Mouse (Mus musculus): ENCODE results near the gene Kcnk6. TPM values are rescaled to one million over a fixed set of nuclear protein-coding genes. Genes with fewer than 3 reads are reported as not detected.

Gene Kcnk6
- polyA plus RNA-seq, 1 experiment from 2014 or later, result 1.7 TPM

DNA sequence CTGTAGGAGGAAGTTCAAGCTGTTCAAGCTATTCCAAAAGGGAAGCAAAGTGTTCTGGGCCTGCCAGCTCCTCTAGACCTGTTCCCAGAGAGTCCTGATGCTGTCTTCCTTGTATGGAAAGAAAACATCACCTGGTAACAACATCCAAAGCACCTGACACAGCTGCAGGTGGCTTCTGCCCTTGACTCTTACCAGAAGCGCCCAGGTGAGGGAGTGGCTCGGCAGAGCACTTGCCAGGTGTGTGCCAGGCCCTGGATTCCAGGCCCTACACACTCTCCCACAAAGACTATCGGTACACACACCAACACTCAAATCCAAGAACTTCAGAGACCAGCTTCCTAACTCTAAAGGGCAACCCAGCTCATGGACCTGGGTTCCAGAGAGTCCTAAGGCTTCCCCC is 31.5 kb upstream of the Kcnk6 start:
- no peaks in the 10 kb centered on the region for H3K9me3 ChIP-seq
- 77% methylated on average over 3 of the region's 3 CpGs for WGBS
- ATAC-seq (ENCODE audit: extremely low read depth, insufficient number of reproducible peaks, low FRiP score, low TSS enrichment), result no peak

DNA sequence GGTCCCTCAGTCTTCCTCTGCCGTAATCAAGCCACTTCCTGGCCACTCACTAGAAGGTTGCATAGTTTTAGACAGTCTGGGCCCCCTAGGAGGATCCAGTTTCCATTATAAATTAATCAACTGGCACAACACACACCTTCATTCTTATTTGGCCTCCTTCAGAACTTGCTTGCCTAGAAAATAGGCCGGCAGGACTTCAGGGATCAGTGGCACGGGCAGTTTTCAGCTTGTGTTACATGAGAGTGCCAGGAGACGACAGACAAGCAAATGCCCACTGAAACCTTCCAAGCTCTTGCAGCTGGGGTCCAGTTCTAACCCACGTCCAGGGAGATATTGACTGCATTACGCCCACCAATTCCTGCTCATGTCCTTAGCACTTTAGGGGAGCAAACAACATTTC is 29.8 kb upstream of the Kcnk6 start:
- Histone ChIP-seq H3K4me1 (peaks cover 45% of the 10 kb centered on the region), H3K9me3 (no peaks in the 10 kb centered on the region), H3K4me3 (no peak overlapping the region), H3K27me3 (replicated peaks) (no peaks in the 10 kb centered on the region), H3K27ac (replicated peaks) (no peak overlapping the region), H3K4me2 (no peak overlapping the region; the same call in 1 of the 2 replicates), H3K36me3 (0 out of 2 replicates have a peak, but pooled peaks cover 2% of the 10 kb centered on the region), H3K9ac (peak overlapping the region; percentile 40; the same call in 1 of the 2 replicates)
- ATAC-seq (ENCODE audit: extremely low read depth, insufficient number of reproducible peaks, low FRiP score, low TSS enrichment), result no peak
- 54% methylated on average over 6 of the region's 6 CpGs for WGBS

More for the DNA sequence above, 31.5 kb upstream of the Kcnk6 start:
- H3K27me3 ChIP-seq (replicated peaks), result no peaks in the 10 kb centered on the region
- H3K9ac ChIP-seq, result no peak overlapping the region
- no peak overlapping the region for H3K4me3 ChIP-seq
- H3K4me2 ChIP-seq, result no peak overlapping the region
- H3K27ac ChIP-seq (replicated peaks), result no peak overlapping the region
- H3K36me3 ChIP-seq, result no peaks in the 10 kb centered on the region
- H3K4me1 ChIP-seq, result peaks cover 33% of the 10 kb centered on the region

DNA sequence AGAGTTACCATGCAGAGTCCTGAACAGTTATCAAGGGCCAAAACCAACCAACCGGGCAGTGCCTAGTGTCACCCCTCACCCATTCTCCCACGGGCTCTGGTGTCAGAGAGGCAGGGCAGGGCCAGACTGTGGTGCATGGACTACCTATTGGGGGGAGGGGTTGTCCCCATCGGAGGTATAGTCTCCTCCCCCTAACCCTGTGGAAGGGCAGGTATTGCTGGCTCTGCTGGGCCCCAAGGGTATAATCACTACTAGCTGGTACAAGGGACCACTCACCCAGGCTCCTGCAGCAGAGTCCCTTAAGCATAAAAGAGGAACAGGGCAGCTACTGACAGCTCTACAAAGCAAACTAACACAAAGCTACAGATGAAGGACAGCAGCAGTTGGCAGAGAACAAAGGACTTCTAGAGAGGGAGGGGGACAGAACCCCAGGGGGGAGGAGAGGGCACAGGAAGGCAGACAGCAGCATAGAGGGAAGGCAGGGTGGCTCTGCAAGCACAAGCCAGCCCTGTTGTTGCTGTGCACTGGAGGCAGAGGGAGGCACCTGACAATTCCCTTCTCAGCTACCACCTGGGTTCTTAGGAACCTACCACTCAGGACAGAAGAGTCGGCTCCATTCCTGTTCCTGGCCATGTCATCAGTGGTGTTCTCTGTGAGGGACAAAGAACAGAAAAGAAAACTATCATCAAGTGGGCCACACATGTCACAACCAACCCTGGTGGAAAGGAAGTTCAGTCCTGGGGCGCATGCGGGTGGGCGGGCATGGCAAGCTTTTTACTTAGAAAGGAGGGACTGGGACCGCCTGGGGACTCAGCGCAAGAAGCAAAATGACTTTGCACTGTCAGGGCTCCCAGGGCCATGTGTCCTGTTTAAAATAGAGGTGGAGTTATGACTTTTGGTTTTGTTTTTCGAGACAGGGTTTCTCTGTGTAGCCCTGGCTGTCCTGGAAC is 27.7 kb upstream of the Kcnk6 start:
- Histone ChIP-seq H3K27me3 (replicated peaks) (no peaks in the 10 kb centered on the region), H3K36me3 (0 out of 2 replicates have a peak, but pooled peaks cover 3% of the 10 kb centered on the region), H3K4me1 (peaks cover 38% of the 10 kb centered on the region), H3K27ac (replicated peaks) (no peak overlapping the region), H3K4me3 (no peak overlapping the region), H3K4me2 (no peak overlapping the region), H3K9ac (0 out of 2 replicates have a peak overlapping the region, but pooled peaks have one; percentile 8), H3K9me3 (no peaks in the 10 kb centered on the region)
- WGBS, result 77% methylated on average over 10 of the region's 10 CpGs
- no peak for ATAC-seq (ENCODE audit: extremely low read depth, insufficient number of reproducible peaks, low FRiP score, low TSS enrichment)

DNA sequence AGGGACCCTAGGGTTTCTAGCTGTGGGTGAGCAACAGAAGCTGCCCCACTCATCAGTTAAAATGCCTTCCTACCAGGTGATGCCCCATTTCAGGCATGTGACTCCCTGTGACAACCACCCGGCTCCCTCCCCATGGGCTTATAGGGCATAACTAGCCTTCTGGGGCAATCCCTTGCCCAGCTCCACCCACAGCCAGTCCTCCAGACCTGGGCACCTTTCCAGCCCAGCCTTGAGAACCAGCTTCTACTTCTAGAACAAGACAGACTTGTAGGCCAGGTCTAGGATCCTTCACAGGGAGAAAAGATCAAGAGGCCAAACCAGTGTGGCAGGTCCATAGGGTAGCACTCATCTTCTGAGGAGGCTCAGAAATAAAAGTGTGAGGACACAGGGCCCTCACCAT is 25.1 kb upstream of the Kcnk6 start:
- WGBS, result 69% methylated on average over 1 of the region's 1 CpGs
- no peaks in the 10 kb centered on the region for H3K9me3 ChIP-seq
- no peaks in the 10 kb centered on the region for H3K27me3 ChIP-seq (replicated peaks)
- no peak overlapping the region for H3K4me2 ChIP-seq
- H3K4me3 ChIP-seq, result no peak overlapping the region
- no peak for ATAC-seq (ENCODE audit: extremely low read depth, insufficient number of reproducible peaks, low FRiP score, low TSS enrichment)
- H3K9ac ChIP-seq, result no peak overlapping the region
- H3K4me1 ChIP-seq, result peaks cover 43% of the 10 kb centered on the region
- 0 out of 2 replicates have a peak, but pooled peaks cover 3% of the 10 kb centered on the region for H3K36me3 ChIP-seq
- H3K27ac ChIP-seq (replicated peaks), result peak overlapping the region; percentile 47; the same call in 1 of the 2 replicates

DNA sequence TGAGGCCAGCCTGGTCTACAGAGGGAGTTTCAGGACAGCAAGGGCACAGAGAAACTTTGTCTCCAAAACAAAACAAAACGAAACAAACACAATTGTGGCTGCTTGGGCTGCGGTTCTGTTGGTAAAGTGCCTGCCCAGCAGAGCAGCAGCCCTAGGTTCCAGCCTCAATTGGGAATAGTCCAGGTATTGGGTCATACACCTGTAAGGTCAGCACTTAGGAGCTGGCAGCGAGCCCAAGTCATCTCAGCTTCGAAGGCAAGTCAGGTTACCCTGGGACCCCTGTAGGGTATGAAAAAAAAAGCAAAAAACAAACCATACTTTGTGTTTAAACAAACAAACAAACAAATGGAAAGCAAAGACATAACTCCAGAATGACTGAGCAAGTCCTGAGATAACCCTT is 23.6 kb upstream of the Kcnk6 start:
- WGBS, result 77% methylated on average over 4 of the region's 4 CpGs
- no peak for ATAC-seq (ENCODE audit: extremely low read depth, insufficient number of reproducible peaks, low FRiP score, low TSS enrichment)
- Histone ChIP-seq H3K27me3 (replicated peaks) (no peaks in the 10 kb centered on the region), H3K9ac (no peak overlapping the region), H3K36me3 (0 out of 2 replicates have a peak, but pooled peaks cover 3% of the 10 kb centered on the region), H3K27ac (replicated peaks) (no peak overlapping the region), H3K4me1 (peaks cover 36% of the 10 kb centered on the region), H3K4me2 (no peak overlapping the region), H3K9me3 (no peaks in the 10 kb centered on the region), H3K4me3 (no peak overlapping the region)

DNA sequence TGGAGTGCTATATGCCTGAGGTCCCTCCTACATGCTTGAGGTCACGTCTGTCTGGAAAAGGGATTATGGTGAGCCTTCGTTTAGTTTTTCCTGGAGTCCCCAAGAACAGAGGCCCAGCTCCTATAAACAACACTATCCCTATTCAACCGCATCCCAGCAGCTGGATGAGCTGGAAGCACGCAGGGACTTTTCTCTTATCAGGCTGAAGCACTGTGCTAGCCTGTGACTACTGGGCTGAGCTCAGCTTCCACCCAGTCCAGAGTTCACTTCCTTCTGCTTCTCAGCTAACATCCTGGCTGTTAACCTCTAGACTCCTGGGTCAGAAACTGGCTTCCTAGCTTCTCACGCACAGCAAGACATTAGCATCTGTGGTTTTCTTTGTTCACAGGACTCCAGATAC is 21.5 kb upstream of the Kcnk6 start:
- H3K9ac ChIP-seq, result no peak overlapping the region
- peaks cover 33% of the 10 kb centered on the region for H3K4me1 ChIP-seq
- H3K27ac ChIP-seq (replicated peaks), result peak overlapping the region; percentile 50; the same call in 1 of the 2 replicates
- no peak overlapping the region for H3K4me2 ChIP-seq
- WGBS, result 35% methylated on average over 5 of the region's 5 CpGs
- no peak for ATAC-seq (ENCODE audit: extremely low read depth, insufficient number of reproducible peaks, low FRiP score, low TSS enrichment)
- H3K9me3 ChIP-seq, result no peaks in the 10 kb centered on the region
- H3K4me3 ChIP-seq, result no peak overlapping the region
- 0 out of 2 replicates have a peak, but pooled peaks cover 3% of the 10 kb centered on the region for H3K36me3 ChIP-seq
- H3K27me3 ChIP-seq (replicated peaks), result no peaks in the 10 kb centered on the region

DNA sequence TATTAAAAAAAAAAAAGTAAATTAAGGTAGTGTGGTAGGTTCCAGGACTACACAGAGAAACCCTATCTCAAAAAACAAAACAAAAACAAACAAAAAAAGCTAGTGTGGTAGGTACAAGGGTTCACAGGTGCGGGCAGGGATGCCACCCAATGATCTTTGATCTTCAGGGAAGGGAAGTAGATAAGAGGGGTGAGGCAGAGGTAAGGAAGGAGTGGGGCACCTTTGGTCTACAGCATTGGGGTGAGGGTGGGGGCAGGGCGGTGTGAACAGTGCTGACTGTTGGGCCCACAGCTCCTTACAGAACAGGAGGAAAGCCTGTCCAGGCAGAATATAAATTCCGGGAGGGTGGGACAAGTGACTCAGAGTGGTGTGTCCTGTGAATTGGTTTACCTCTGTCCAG is 18.9 kb upstream of the Kcnk6 start:
- H3K27me3 ChIP-seq (replicated peaks), result no peaks in the 10 kb centered on the region
- H3K4me1 ChIP-seq, result peaks cover 40% of the 10 kb centered on the region
- H3K9ac ChIP-seq, result no peak overlapping the region
- WGBS, result 74% methylated on average over 3 of the region's 3 CpGs
- no peak overlapping the region for H3K4me2 ChIP-seq
- no peak overlapping the region for H3K4me3 ChIP-seq
- H3K36me3 ChIP-seq, result peaks cover 12% of the 10 kb centered on the region
- H3K9me3 ChIP-seq, result no peaks in the 10 kb centered on the region
- H3K27ac ChIP-seq (replicated peaks), result no peak overlapping the region
- no peak for ATAC-seq (ENCODE audit: extremely low read depth, insufficient number of reproducible peaks, low FRiP score, low TSS enrichment)

DNA sequence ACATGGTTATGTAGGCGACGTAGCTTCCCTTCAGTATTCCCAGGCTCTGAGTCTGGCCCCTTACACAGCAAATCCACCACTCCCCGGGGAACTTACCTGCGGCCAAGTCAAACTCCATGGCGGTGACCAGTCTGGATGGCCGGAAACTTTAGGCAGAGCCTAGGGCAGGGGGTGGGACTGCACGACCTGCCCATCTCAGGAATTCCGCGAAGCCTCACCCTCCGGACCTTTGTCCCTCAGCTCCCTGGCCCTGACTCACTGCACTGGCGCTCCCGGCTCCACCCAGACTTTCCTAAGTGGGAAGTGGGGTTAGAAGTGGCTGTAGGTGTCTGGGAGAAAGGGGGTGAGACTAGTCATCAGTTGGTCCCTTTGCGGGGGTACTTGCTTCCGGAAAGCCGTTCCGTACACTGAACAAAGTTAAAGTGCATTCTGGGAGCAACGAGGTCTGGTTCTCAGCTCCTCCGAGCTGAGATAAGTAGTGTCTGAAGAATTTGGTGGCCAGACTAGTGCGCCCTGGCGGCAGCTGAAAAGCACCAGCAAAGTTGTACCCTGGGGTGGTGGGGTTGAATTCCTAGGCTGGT is 16.0 kb upstream of the Kcnk6 start, which contains the start of gene 2200002D01Rik:
TSS of gene 2200002D01Rik (minus strand) at position 206 of the 581 bp plus-strand sequence.
- Histone ChIP-seq H3K9ac (peak within 1 kb of the TSS; percentile 75), H3K27ac (replicated peaks) (peak within 1 kb of the TSS; percentile 24; the same call in 1 of the 2 replicates)
- 4% methylated on average over 20 of the region's 20 CpGs for WGBS

DNA sequence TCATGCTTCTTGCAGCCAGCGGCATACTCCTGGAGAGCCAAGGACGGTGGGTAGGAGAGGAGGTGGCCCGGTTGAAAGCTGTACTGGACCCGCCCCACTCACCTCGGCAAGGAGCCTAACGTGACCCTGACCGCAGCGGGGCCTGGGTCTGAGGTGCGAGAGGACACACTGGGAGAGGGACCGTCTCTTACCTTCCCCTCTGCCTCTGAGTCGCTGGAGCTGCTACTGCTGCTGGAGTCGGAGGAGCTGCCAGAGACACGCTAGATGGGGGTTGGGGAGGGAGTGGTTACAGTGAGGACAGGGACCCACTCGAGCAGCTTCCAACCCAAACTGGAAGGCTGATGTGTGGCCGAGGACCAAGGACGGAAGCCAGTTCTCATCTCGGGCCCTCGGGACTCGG is 15.4 kb upstream of the Kcnk6 start:
- ATAC-seq (ENCODE audit: extremely low read depth, insufficient number of reproducible peaks, low FRiP score, low TSS enrichment), result no peak
- Histone ChIP-seq H3K4me3 (peak overlapping the region; percentile 51), H3K4me1 (peaks cover 34% of the 10 kb centered on the region), H3K36me3 (peaks cover 33% of the 10 kb centered on the region), H3K9me3 (no peaks in the 10 kb centered on the region), H3K27ac (replicated peaks) (peak overlapping the region; percentile 24; the same call in 1 of the 2 replicates), H3K9ac (peak overlapping the region; percentile 75), H3K27me3 (replicated peaks) (no peaks in the 10 kb centered on the region), H3K4me2 (peak overlapping the region; percentile 81)
- 9% methylated on average over 19 of the region's 19 CpGs for WGBS

More for the DNA sequence above, 16.0 kb upstream of the Kcnk6 start, which contains the start of gene 2200002D01Rik:
- Histone ChIP-seq H3K36me3 (peaks cover 33% of the 10 kb centered on the region), H3K4me1 (peaks cover 39% of the 10 kb centered on the region), H3K4me2 (peak within 1 kb of the TSS; percentile 81), H3K4me3 (peak within 1 kb of the TSS; percentile 51), H3K27me3 (replicated peaks) (no peaks in the 10 kb centered on the region), H3K9me3 (no peaks in the 10 kb centered on the region)
- ATAC-seq (ENCODE audit: extremely low read depth, insufficient number of reproducible peaks, low FRiP score, low TSS enrichment), result peak; percentile 38; the same call in 1 of the 2 replicates

DNA sequence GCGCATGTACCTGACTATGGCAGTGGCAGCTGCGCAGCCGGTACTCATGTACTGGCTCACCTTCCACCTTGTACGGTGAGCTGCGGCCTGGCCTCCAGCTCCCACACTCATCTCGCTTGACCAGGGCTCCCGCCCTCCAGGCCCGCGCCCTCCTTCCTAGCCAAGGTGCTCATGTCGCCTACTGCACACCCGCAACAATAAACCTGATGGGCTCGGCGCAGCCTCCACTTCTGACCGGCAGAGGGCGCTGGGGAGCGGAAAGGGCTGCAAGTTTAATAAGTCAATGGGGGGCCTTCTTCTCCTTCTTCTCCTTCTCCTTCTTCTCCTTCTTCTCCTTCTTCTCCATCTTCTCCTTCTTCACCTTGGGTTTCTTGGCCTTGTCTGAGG is 15.0 kb upstream of the Kcnk6 start:
- Histone ChIP-seq H3K4me3 (peak overlapping the region; percentile 51), H3K27me3 (replicated peaks) (no peaks in the 10 kb centered on the region), H3K4me1 (peaks cover 34% of the 10 kb centered on the region), H3K9ac (peak overlapping the region; percentile 75), H3K4me2 (peak overlapping the region; percentile 81), H3K36me3 (peaks cover 33% of the 10 kb centered on the region), H3K9me3 (no peaks in the 10 kb centered on the region), H3K27ac (replicated peaks) (no peak overlapping the region)
- WGBS, result 21% methylated on average over 16 of the region's 16 CpGs
- ATAC-seq (ENCODE audit: extremely low read depth, insufficient number of reproducible peaks, low FRiP score, low TSS enrichment), result no peak

DNA sequence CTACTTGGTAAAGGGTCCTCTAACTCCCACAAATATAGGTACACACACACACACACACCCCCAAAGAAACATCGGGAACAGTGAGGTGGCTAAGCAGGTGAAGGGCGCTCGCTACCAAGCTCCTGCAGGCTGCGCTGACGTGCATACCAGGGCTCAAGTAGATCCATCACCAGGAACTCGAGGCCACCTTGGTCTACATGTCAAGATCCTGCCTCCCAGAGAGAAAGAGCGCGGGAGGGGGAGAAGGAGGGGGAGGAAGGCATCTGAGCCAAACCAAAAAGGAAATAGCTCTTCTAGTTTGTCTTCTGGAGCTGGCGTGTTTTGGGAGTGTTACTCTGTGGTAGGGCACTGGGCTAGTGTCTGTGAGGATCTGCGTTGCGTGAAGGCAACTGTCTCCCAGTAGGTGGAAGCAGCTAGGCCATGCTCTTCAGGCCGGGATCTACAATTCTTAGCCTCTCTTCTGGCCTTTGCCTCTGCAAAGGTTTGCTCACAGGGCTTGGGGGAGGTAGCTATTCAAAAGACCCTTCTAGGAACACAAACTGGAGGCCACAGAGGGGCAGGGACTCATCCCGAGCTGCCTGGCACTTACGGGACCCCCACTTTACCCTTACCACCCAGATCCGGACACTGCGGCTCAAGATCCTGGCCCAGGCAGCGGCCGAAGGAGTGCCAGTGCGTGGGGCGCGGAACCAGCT is 14.5 kb upstream of the Kcnk6 start:
- Histone ChIP-seq H3K27me3 (replicated peaks) (no peaks in the 10 kb centered on the region), H3K27ac (replicated peaks) (no peak overlapping the region), H3K4me2 (peak overlapping the region; percentile 81), H3K9me3 (no peaks in the 10 kb centered on the region), H3K9ac (peak overlapping the region; percentile 30; the same call in 1 of the 2 replicates), H3K4me1 (peaks cover 34% of the 10 kb centered on the region), H3K36me3 (peaks cover 33% of the 10 kb centered on the region), H3K4me3 (peak overlapping the region; percentile 51)
- no peak for ATAC-seq (ENCODE audit: extremely low read depth, insufficient number of reproducible peaks, low FRiP score, low TSS enrichment)
- WGBS, result 74% methylated on average over 21 of the region's 21 CpGs
